Mouse (Mus musculus) kidney, adult 18-20 months (tissue): ENCODE measurements around the gene Ppp2r5e.
"Not testable (repeated sequence)": the region's sequence is repeated elsewhere in the genome, so short reads cannot be mapped to it uniquely, and the experiment has no call there.

ENCODE experiments used
- DNase-seq: peaks from one replicate; pipeline ENCODE4 v3.0.0; 2021

The Ppp2r5e gene

GRCm38 (mm10) chr12:75536566-75536965 is 59.5 kb downstream of the Ppp2r5e start:
- no peak for DNase-seq

DNA sequence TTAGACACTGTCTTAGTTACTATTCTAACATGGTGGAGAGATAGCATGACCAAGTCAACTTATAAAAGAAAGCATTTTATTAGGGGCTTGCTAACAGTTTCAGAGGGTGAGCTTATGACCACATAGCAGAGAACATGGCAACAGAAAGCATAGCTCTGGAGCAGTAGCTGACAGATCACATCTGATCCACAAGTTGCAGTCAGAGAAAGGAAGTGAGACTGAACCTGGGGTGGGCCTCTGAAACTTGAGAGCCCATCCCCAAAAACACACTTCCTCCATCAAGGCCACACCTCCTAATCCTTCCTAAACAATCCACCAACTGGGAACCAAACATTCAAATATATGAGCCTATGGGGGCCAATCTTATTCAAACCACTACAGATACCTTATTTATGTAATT is 62.9 kb downstream of the Ppp2r5e start:
- DNase-seq: no peak

- no peak for DNase-seq
These were observed 64.2 kb downstream of the Ppp2r5e start for GRCm38 (mm10) chr12:75531895-75532294.

- no peak for DNase-seq
These were observed 66.9 kb downstream of the Ppp2r5e start for GRCm38 (mm10) chr12:75528857-75529808.

DNA sequence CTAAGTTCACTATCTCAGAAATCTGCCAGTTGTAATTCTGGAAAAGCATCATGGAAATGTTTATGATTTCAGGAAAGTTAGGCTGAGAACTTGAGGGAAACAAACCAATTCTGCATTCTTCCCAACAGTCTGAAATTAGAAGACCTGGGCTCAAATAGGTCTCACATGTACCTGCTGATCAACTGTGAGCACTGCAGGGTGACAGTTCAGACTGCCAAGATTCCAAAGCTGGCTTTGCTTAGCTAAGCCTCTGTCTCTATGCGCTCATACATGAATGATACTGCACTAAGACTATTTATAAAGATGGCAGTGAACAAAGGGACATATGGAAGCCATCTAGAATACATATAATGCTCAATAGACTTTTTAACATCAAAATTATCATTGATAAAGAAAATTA is 67.7 kb downstream of the Ppp2r5e start:
- DNase-seq: no peak

DNA sequence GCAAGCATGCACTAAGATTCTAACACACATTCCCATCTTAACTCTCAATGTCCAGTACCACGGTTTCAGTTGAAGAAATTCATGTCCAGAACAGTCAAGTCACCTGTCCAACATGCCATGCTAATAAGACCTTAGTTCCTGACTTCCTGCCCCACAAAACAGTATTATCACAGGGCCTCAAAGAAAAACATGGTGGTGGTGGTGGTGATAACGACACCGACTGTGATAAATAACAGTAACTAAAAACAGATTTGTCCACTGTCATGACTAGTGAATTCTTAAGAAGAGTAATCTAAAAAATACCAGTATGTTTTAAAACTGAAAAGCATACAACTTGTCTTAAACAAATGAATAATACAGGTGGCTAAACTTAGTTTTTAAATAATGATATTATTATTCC is 71.8 kb downstream of the Ppp2r5e start:
- DNase-seq: no peak

- DNase-seq: no peak
These were observed 73.1 kb downstream of the Ppp2r5e start for GRCm38 (mm10) chr12:75522931-75523330.

- DNase-seq: no peak
These were observed 73.7 kb downstream of the Ppp2r5e start for GRCm38 (mm10) chr12:75522360-75522759.

DNA sequence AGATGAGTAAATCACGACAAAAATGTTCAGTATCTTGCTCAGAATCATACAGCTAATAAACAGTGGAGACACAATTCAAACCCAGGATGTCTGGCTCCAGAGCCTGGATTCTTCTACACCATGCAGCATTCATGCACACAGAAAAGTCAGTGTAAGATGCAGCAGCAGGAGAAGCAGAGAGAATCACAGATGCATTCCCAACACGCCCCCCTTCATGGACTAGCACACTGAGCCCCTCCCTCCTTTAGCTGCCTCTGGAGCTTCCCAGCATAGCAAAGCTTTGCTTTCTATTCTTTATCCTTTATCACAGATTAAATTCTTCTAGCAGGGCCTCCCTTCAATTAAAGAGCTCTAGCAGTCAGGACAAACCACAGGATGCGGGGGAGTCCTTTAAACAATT is 75.7 kb downstream of the Ppp2r5e start:
- no peak for DNase-seq

DNA sequence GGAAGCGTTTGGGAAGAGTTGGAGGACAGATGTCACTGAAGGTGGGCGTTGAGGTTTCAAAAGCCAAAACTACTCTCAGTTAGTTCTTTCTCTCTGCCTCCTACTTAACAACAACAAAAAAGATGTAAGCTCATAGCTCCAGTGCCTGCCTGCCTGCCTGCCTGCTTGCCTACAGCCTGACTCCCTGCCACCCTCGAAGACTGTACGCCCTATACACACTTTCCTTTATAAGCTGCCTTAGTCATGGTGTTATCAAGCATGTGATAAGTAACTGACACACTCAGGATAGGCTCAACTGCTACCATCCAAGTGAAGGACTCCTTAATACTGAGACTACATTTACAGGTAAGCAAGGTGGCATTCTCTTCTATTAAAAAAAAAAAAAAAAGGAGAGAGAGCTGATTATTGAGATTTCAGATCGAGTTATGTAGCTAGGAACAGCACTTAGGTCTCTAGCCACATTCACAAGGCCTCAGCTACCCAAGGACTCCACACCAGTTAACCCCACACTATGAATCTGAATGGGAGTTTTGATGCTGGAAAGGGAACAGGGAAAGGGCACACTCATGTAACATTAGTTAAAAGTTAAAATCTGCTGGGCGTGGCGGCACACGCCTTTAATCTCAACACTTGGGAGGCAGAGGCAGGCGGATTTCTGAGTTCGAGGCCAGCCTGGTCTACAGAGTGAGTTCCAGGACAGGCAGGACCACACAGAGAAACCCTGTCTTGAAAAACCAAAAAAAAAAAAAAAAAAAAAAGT is 76.7 kb downstream of the Ppp2r5e start:
- DNase-seq: no peak

DNA sequence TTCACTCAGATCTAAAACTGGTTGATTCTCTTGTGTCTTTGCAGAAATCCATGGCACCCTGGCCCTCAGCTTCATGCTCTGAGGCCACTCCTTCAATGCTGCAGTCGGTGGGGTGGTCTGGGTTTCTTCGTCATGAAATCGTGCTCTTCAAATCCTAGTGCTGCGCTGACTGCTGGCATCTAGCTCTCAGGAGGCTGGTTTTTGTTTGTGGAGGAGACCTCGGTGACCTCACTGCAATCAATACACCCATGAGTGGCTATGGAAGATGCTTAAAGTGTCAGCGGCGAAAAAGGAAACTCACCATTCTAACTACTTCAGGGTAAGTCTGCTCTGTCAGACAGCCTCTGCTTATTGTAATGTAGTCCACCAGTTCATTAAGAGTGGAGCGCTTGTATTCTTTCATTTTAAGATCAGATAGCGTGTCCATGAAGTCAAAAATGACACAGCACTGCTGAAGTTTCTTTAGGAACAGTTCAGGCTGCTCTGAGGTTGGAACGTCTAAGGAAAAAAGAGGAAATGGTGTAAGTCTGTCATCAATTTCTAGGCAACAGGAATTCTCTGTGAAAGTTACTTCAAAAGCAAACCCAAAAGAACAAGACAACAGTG is 80.6 kb downstream of the Ppp2r5e start:
- DNase-seq: no peak

GRCm38 (mm10) chr12:75511520-75511919 is 84.5 kb downstream of the Ppp2r5e start:
- no peak for DNase-seq

DNA sequence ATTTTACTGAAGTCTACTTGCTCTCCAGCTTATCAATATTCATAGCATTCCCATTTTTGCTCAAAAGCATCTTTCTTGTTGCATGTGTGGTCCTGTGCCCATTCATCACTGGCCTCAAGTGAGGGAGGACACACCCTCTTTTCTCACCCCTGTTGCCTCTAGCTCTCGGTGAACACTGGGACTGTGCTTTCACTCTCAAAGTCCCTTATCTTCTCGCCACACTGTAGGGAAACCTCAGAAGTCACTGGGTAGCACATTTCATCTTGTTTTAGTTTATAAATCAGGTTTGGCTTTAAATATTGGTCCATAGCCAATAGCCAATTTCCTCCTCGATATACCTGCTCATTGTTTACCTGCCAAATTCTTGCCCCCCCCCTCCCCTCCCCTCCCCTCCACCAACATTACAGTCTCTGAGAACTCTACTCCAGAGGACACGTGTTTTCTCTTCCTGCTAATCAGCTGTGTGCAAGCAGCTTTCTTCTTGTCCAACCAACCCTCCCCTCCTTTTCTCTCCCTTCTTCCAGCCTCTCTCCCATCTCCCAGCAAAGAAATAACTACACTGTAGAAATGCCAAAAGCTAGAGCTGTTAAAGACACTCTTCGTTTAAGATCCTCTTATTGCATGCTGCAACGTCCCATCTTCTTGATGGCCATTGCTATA is 90.9 kb downstream of the Ppp2r5e start:
- no peak for DNase-seq

DNA sequence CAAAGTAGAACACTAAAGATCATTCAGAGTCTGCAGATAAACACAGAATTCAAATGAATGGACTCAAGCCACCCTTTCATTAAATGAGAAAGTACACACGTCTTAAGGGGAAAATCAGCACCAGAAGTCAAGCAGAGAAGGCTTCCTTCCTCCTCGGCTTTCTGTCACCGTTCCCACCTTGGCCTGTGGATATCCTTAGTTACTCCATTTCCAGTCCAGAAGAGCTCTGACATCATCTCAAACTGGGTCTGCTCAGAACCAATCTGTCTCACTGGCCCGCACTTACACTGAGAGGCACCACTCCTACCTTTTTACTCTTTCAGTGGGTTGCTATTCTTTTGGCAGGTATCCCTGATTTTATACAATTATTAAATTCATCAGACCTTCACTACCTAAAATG is 93.4 kb downstream of the Ppp2r5e start:
- DNase-seq: no peak

DNA sequence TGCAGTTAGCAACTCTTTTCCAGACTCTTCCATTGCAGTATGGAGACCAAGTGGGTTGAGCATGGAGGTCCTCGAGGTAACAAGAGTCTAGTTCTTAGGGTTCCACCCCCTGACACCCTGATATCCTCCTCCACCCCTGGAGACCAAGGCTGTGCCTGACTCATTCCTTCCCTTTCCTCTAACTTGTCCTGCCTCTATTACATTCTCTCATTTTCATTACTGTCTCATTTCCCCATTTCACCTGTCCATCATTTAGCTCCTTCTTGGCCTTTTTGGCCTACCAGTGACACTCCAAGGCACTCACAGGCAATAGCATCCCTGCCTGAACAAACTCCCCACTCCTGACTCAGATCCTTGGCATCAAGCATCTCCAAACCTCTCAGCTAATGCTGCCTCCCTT is 98.3 kb downstream of the Ppp2r5e start:
- DNase-seq: no peak

GRCm38 (mm10) chr12:75495636-75496035 is 100.4 kb downstream of the Ppp2r5e start:
- DNase-seq: no peak

GRCm38 (mm10) chr12:75494643-75495042 is 101.4 kb downstream of the Ppp2r5e start:
- no peak for DNase-seq

GRCm38 (mm10) chr12:75492549-75493327 is 103.3 kb downstream of the Ppp2r5e start:
- DNase-seq: no peak

DNA sequence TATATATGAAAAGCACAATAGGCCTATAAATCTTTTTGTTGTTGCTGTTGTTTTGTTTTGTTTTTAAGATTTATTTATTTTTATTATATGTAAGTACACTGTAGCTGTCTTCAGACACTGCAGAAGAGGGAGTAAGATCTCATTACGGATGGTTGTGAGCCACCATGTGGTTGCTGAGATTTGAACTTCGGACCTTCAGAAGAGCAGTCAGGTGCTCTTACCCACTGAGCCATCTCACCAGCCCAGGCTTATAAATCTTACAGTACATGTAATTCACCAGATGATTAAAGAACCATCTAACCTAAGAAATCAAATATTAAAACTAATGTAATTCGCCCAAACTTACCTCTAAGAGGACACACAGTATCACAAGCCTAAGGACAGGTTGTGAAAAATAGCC is 103.9 kb downstream of the Ppp2r5e start:
- not testable (repeated sequence) for DNase-seq

DNA sequence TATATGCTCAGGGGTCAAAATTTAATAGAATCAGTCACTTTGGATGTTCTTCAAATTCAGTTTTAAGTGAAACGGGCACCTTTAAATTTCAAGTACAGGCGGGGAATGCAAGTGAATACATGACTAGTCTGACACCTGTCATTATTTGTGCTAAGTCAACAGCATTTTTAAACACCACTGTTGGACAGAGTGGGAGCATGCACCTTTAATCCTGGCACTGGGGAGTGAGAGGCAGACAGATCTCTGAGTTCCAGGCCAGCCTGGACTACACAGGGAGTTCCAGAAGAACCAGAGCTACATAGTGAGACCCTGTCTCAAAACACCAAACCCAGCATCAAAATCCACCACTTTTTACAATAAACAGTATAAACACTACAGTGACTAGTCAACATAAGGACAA is 108.5 kb downstream of the Ppp2r5e start:
- DNase-seq: no peak

DNA sequence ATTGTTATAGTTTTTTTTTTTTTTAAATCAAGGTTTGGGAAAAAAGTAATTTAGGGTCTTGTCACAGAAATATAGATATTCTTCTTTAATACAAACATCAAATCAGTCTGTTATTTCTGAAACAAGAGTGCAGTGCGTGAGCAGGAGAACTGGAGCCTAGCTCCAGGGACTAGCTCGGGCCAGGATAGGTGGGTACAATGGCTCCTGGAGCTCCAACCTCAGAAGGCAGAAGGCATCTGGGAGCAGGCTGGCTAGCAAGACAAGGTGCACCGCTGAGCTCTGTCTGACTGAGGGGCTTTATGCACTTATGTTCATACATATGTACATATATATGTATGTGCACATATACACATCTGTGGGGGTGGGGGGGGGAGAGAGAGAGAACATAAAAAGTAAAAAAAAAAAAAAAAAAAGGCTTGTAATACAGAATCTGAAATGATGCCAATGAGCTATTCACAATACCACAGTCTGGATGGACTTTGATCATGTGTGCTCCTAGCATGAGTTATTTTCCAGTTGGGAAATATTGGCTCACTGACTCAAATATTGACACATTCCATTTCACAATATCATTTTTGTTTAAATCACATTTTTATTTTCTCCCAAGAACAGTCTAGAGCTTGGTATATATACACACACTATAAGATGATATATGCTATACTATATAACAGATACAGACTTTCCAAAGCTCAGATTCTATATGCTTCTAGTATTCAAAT is 109.3 kb downstream of the Ppp2r5e start:
- DNase-seq: no peak

DNA sequence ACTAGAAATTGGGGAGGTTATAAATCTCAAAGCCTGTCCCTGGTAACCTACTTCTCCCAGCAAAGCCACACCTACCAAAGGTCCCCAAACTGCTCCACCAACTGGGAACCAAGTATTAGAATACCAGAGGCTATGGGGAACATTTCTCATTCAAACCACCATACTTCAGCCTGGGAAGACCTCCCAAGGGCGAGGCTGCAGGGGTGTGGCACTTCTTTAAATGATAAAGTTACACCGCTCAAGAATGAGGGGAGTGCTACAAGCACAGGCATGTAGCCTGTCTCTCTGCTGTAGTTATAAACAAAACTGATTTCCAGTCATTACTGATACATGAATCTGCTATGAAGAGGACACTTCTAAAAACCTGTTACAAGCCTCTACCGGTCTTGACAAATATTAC is 113.3 kb downstream of the Ppp2r5e start:
- DNase-seq: no peak
